Mouse (Mus musculus) bone marrow, adult 2 months (tissue): ENCODE measurements around the gene Ube2e1.

ENCODE experiments used
- CTCF ChIP-seq: fragments of 200-500 bp; IDR thresholded peaks from 2 replicates; pipeline ENCODE4 v1.5.1; 2011; ENCODE audit warnings: low read length, control low read depth; ENCODE audit not compliant: control insufficient read depth, insufficient read depth
- POLR2A ChIP-seq: fragments of 200-500 bp; IDR thresholded peaks from 2 replicates; pipeline ENCODE4 v1.6.1; 2011; ENCODE audit warnings: low read depth, mild to moderate bottlenecking, control low read depth, low read length, borderline replicate concordance; ENCODE audit not compliant: control insufficient read depth

GRCm38 (mm10) chr14:18379841-18380240 lies 48.2 kb upstream of the Ube2e1 start:
- TF ChIP-seq CTCF (no peak), POLR2A (no peak)
